Mouse (Mus musculus) midbrain, embryonic 16.5 days (tissue): ENCODE results near the gene Lamp1. TPM values are rescaled to one million over a fixed set of nuclear protein-coding genes. Genes with fewer than 3 reads are reported as not detected.

Experiments used
- ATAC-seq: fragments of 200-750 bp; cut with Nextera tagmentation; 2 replicates; pipeline ENCODE4 v1.8.0; 2017; ENCODE audit warnings: moderate TSS enrichment
- H3K27ac ChIP-seq: fragments of 300-500 bp; sonication (generic); 2 replicates; pipeline ENCODE4 v1.5.1; 2014; ENCODE audit warnings: mild to moderate bottlenecking, low read length, mixed read lengths
- H3K27me3 ChIP-seq: fragments of 300-500 bp; sonication (generic); 2 replicates; pipeline ENCODE4 v1.6.1; 2014; ENCODE audit warnings: low read depth, low read length, mixed read lengths; ENCODE audit not compliant: control insufficient read depth, insufficient read depth
- H3K36me3 ChIP-seq: fragments of 300-500 bp; sonication (generic); 2 replicates; pipeline ENCODE4 v1.6.1; 2014; ENCODE audit warnings: mild to moderate bottlenecking, low read length, moderate library complexity, mixed read lengths; ENCODE audit not compliant: control insufficient read depth, insufficient read depth
- H3K4me1 ChIP-seq: fragments of 300-500 bp; sonication (generic); 2 replicates; pipeline ENCODE4 v1.6.1; 2014; ENCODE audit warnings: mild to moderate bottlenecking, low read length, mixed read lengths; ENCODE audit not compliant: control insufficient read depth, insufficient read depth
- H3K4me2 ChIP-seq: fragments of 300-500 bp; sonication (generic); 2 replicates; pipeline ENCODE4 v1.6.1; 2014; ENCODE audit warnings: mild to moderate bottlenecking, low read length, mixed read lengths
- H3K4me3 ChIP-seq: fragments of 300-500 bp; sonication (generic); 2 replicates; pipeline ENCODE4 v1.5.1; 2014; ENCODE audit warnings: low read depth, mild to moderate bottlenecking, low read length, moderate library complexity, mixed read lengths
- H3K9ac ChIP-seq: fragments of 300-500 bp; sonication (generic); 2 replicates; pipeline ENCODE4 v1.6.1; 2014; ENCODE audit warnings: low read depth, low read length, mixed read lengths
- H3K9me3 ChIP-seq: fragments of 300-500 bp; sonication (generic); replicated peaks from 2 replicates; pipeline ENCODE4 v1.6.1; 2014; ENCODE audit warnings: mild to moderate bottlenecking, low read length, mixed read lengths; ENCODE audit not compliant: control insufficient read depth, poor library complexity, severe bottlenecking
- WGBS: fragments of 180-500 bp; shearing (Covaris S2); extraction: QIAGEN DNeasy Blood & Tissue Kit; methylation state at CpG from one replicate; pipeline ENCODE4 v1.1.7; 2014; 5-methylcytosine and 5-hydroxymethylcytosine counted together
- polyA plus RNA-seq: library from polyadenylated mRNA; unstranded; fragments of >200 nt; fragmentation: Nextera tagmentation; extraction: Ambion mirVana; gene quantifications from 2 replicates; pipeline ENCODE4 v1.2.1, GENCODE M21; 2015

The Lamp1 gene
- polyA plus RNA-seq, 1 experiment from 2014 or later, result 294 TPM

DNA sequence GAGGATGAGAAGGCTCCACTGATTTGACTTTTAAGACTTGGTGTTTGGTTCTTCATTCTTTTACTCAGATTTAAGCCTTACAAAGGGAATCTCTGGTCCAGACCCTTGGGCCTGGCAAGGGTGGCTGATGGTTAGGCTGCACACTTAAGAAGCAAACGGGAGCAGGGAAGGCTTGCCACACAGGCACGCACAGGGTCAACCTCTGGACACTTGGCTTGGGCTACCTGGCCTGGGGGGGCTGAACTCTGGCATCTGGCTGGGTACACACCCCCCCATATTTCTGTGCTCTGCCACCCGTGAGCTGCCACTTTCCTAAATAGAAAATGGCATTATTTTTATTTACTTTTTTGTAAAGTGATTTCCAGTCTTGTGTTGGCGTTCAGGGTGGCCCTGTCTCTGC lies 15.8 kb downstream of the Lamp1 start:
- peaks cover 47% of the 10 kb centered on the region for H3K36me3 ChIP-seq
- H3K27me3 ChIP-seq, result no peaks in the 10 kb centered on the region
- no peak overlapping the region for H3K4me3 ChIP-seq
- H3K9me3 ChIP-seq, result no peaks in the 10 kb centered on the region
- no peak overlapping the region for H3K27ac ChIP-seq
- H3K9ac ChIP-seq, result no peak overlapping the region
- ATAC-seq, result no peak
- H3K4me2 ChIP-seq, result no peak overlapping the region
- WGBS, result 98% methylated on average over 4 of the region's 4 CpGs
- H3K4me1 ChIP-seq, result no peaks in the 10 kb centered on the region

DNA sequence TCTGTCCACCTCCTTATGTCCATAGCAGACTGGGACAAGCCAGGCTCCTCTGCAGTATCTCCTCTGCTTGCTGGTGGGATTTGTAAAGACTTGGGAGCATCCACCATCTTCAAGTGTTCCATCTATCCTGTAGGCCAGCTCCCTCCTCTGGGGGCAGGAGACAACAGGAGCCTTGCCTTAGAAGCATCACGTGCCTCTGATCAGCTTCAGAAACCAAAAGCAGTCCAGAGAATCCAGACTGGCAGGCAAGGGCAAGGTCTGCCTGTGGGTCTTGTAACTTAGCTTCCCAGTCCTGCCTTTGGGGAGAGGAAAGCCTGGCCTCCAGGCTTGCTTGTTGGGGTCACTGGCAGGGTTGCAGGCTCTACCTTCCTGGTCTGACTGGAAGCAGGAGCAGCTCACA lies 16.7 kb downstream of the Lamp1 start:
- WGBS, result 93% methylated on average over 1 of the region's 1 CpGs
- no peak overlapping the region for H3K9ac ChIP-seq

DNA sequence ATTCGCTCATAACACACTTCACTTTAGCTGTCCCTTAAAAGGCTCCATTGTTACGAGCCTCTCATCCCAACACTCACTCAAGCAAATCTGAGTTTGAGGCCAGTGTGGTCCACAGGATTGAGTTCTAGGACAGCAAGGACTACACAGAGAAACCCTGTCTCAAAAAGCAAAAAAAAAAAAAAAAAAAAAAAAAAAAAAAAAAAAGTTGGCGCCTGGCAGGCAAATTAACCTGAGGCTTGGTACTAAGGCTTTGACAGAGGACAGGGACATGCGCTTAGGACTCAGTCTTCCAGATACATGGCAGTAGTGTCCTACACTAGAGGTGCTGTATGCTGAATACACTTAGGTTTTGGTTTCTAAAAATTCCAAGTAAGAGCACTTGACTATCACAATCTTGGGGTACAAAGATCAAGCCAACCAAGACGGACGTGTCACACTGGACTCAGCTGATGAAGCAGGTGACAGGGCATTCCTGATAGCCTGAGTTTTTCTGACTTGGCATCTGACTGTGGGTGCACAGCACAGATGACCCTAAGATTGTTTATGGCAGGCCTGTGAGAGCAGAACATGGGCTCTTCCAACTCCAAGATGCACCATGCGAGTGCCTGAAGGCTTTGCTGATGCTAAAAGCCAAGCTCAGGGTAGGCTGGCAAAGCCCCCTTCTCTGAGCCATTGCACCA lies 18.4 kb downstream of the Lamp1 start:
- no peaks in the 10 kb centered on the region for H3K27me3 ChIP-seq
- no peak overlapping the region for H3K27ac ChIP-seq
- WGBS, result 96% methylated on average over 7 of the region's 7 CpGs

More for the DNA sequence above, 16.7 kb downstream of the Lamp1 start:
- Histone ChIP-seq H3K4me2 (no peak overlapping the region), H3K4me1 (no peaks in the 10 kb centered on the region), H3K27me3 (no peaks in the 10 kb centered on the region), H3K27ac (no peak overlapping the region), H3K4me3 (no peak overlapping the region), H3K36me3 (peaks cover 43% of the 10 kb centered on the region), H3K9me3 (no peaks in the 10 kb centered on the region)
- ATAC-seq, result no peak

DNA sequence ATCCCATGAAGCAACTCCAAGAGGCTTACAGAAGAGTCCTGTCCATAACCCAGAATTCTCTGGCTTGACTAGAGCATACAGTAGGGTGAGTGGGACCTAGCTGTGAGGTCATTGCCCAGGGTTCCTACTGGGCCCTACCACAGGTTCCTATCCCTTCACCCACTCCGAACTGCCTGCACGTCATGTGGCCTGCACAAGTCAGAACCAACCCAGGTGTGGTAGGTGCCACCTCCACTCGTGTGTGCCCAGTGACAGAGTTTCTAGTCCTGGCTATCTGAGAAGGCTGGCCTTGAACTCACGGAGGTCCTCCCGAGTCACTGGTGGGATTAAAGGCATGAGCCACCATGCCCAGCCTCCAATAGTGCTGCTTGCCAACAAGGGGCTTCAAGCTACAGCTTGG lies 19.2 kb downstream of the Lamp1 start:
- Histone ChIP-seq H3K9ac (no peak overlapping the region), H3K27me3 (no peaks in the 10 kb centered on the region), H3K4me3 (no peak overlapping the region), H3K9me3 (no peaks in the 10 kb centered on the region), H3K4me1 (no peaks in the 10 kb centered on the region), H3K4me2 (no peak overlapping the region), H3K36me3 (peaks cover 23% of the 10 kb centered on the region), H3K27ac (no peak overlapping the region)
- ATAC-seq, result no peak
- 93% methylated on average over 5 of the region's 5 CpGs for WGBS

More for the DNA sequence above, 18.4 kb downstream of the Lamp1 start:
- H3K4me3 ChIP-seq, result no peak overlapping the region
- no peaks in the 10 kb centered on the region for H3K9me3 ChIP-seq
- H3K9ac ChIP-seq, result no peak overlapping the region
- H3K4me1 ChIP-seq, result no peaks in the 10 kb centered on the region
- ATAC-seq, result no peak
- no peak overlapping the region for H3K4me2 ChIP-seq
- H3K36me3 ChIP-seq, result peaks cover 29% of the 10 kb centered on the region

GRCm38 (mm10) chr8:13179482-13179881 lies 20.5 kb downstream of the Lamp1 start:
- ATAC-seq, result no peak

DNA sequence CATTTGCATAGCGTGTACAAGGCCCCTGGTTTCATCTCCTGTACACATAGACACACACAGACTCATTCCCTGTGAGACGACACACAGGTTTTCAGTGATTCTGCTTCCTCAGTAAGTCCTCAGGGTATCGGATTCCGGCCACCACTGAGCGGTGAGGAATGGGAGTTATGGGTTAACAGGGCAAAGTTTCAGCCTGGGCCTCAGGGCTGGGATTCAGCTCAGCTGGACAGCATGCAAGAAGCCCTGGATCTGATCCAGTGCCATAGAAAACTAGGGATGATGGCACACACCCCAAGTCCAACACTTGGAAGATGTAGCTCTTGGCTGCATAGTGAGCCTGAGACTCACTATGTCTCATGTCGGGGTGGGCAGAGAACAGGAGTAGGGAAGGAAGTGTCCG lies 21.0 kb downstream of the Lamp1 start:
- H3K27ac ChIP-seq, result no peak overlapping the region
- H3K9ac ChIP-seq, result no peak overlapping the region
- WGBS, result 88% methylated on average over 7 of the region's 7 CpGs
- H3K27me3 ChIP-seq, result no peaks in the 10 kb centered on the region
- no peak for ATAC-seq
- H3K9me3 ChIP-seq, result no peaks in the 10 kb centered on the region
- no peak overlapping the region for H3K4me2 ChIP-seq
- no peaks in the 10 kb centered on the region for H3K4me1 ChIP-seq
- H3K36me3 ChIP-seq, result peaks cover 13% of the 10 kb centered on the region
- H3K4me3 ChIP-seq, result no peak overlapping the region

More at GRCm38 (mm10) chr8:13179482-13179881, 20.5 kb downstream of the Lamp1 start:
- no peak overlapping the region for H3K27ac ChIP-seq
- H3K4me3 ChIP-seq, result no peak overlapping the region
- H3K4me1 ChIP-seq, result no peaks in the 10 kb centered on the region
- no peaks in the 10 kb centered on the region for H3K27me3 ChIP-seq
- H3K9ac ChIP-seq, result no peak overlapping the region
- peaks cover 16% of the 10 kb centered on the region for H3K36me3 ChIP-seq
- WGBS, result 85% methylated on average over 6 of the region's 6 CpGs
- H3K9me3 ChIP-seq, result no peaks in the 10 kb centered on the region
- H3K4me2 ChIP-seq, result no peak overlapping the region

- Histone ChIP-seq H3K4me1 (no peaks in the 10 kb centered on the region), H3K4me3 (no peak overlapping the region), H3K27me3 (no peaks in the 10 kb centered on the region), H3K4me2 (no peak overlapping the region), H3K27ac (no peak overlapping the region), H3K9ac (no peak overlapping the region), H3K9me3 (no peaks in the 10 kb centered on the region), H3K36me3 (peaks cover 15% of the 10 kb centered on the region)
- WGBS, result 88% methylated on average over 9 of the region's 9 CpGs
- no peak for ATAC-seq
Observed at GRCm38 (mm10) chr8:13180408-13180807, 21.4 kb downstream of the Lamp1 start.

- H3K9ac ChIP-seq, result no peak overlapping the region
- no peaks in the 10 kb centered on the region for H3K9me3 ChIP-seq
- peaks cover 8% of the 10 kb centered on the region for H3K36me3 ChIP-seq
- H3K27me3 ChIP-seq, result no peaks in the 10 kb centered on the region
- WGBS, result 85% methylated on average over 18 of the region's 18 CpGs
- H3K4me1 ChIP-seq, result no peaks in the 10 kb centered on the region
- no peak overlapping the region for H3K4me3 ChIP-seq
- H3K27ac ChIP-seq, result no peak overlapping the region
- ATAC-seq, result no peak
- no peak overlapping the region for H3K4me2 ChIP-seq
Observed at GRCm38 (mm10) chr8:13180911-13181690, 22.1 kb downstream of the Lamp1 start.

- Histone ChIP-seq H3K4me2 (no peak overlapping the region), H3K27ac (no peak overlapping the region), H3K4me3 (no peak overlapping the region), H3K9ac (no peak overlapping the region), H3K36me3 (peaks cover 2% of the 10 kb centered on the region; the same call in 1 of the 2 replicates), H3K9me3 (no peaks in the 10 kb centered on the region), H3K4me1 (no peaks in the 10 kb centered on the region), H3K27me3 (no peaks in the 10 kb centered on the region)
- WGBS, result 52% methylated on average over 2 of the region's 2 CpGs
- no peak for ATAC-seq
Observed at GRCm38 (mm10) chr8:13181691-13181976, 22.7 kb downstream of the Lamp1 start.
